Mouse (Mus musculus) kidney, embryonic 14.5 days (tissue): Measurements from ENCODE around the gene Snrnp200. TPM values are rescaled to one million over a fixed set of nuclear protein-coding genes. Genes with fewer than 3 reads are reported as not detected.
A peak's percentile ranks its signal among the peaks of the same experiment; 100 is the strongest.
"Not testable (repeated sequence)": the region's sequence is repeated elsewhere in the genome, so short reads cannot be mapped to it uniquely, and the experiment has no call there.

Experiments
- ATAC-seq: fragments of 200-750 bp; cut with Nextera tagmentation; 2 replicates; pipeline ENCODE4 v1.8.0; 2017; ENCODE audit warnings: moderate number of reproducible peaks, mild to moderate bottlenecking, moderate TSS enrichment, moderate library complexity; ENCODE audit not compliant: low FRiP score, low TSS enrichment
- H3K27ac ChIP-seq: fragments of 300-500 bp; sonication (generic); 2 replicates; pipeline ENCODE4 v1.5.1; 2014; ENCODE audit warnings: low read depth, mild to moderate bottlenecking, low read length, moderate library complexity, mixed read lengths
- H3K27me3 ChIP-seq: fragments of 300-500 bp; sonication (generic); 2 replicates; pipeline ENCODE4 v1.6.1; 2014; ENCODE audit warnings: mild to moderate bottlenecking, low read length; ENCODE audit not compliant: control insufficient read depth, insufficient read depth
- H3K36me3 ChIP-seq: fragments of 300-500 bp; sonication (generic); 2 replicates; pipeline ENCODE4 v1.6.1; 2014; ENCODE audit warnings: low read length, mixed read lengths; ENCODE audit not compliant: control insufficient read depth, insufficient read depth
- H3K4me1 ChIP-seq: fragments of 300-500 bp; sonication (generic); 2 replicates; pipeline ENCODE4 v1.6.1; 2014; ENCODE audit warnings: low read length, mixed read lengths; ENCODE audit not compliant: control insufficient read depth, insufficient read depth
- H3K4me2 ChIP-seq: fragments of 300-500 bp; sonication (generic); replicated peaks from 2 replicates; pipeline ENCODE4 v1.6.1; 2014; ENCODE audit warnings: low read depth, mild to moderate bottlenecking, low read length
- H3K4me3 ChIP-seq: fragments of 300-500 bp; sonication (generic); 2 replicates; pipeline ENCODE4 v1.5.1; 2014; ENCODE audit warnings: mild to moderate bottlenecking, low read length
- H3K9ac ChIP-seq: fragments of 300-500 bp; sonication (generic); 2 replicates; pipeline ENCODE4 v1.6.1; 2014; ENCODE audit warnings: low read depth, mild to moderate bottlenecking, low read length, moderate library complexity
- H3K9me3 ChIP-seq: fragments of 300-500 bp; sonication (generic); 2 replicates; pipeline ENCODE4 v1.6.1; 2016; ENCODE audit warnings: low read length; ENCODE audit not compliant: control insufficient read depth
- WGBS: fragments of 180-500 bp; shearing (Covaris S2); extraction: QIAGEN DNeasy Blood & Tissue Kit; methylation state at CpG from one replicate; pipeline ENCODE4 v1.1.7; 2014; 5-methylcytosine and 5-hydroxymethylcytosine counted together
- polyA plus RNA-seq: library from polyadenylated mRNA; unstranded; fragments of >200 nt; fragmentation: Nextera tagmentation; extraction: Ambion mirVana; gene quantifications from 2 replicates; pipeline ENCODE4 v1.2.1, GENCODE M21; 2014

Gene Snrnp200
- polyA plus RNA-seq, result 62.7 and 85.9 TPM in 2 replicates

GRCm38 (mm10) chr2:127207547-127208451 lies at the start of gene Snrnp200, which contains the start of gene 1810024B03Rik:
Snrnp200 (plus strand) TSS chr2:127208386.
1810024B03Rik (minus strand) TSS chr2:127208280.
- ATAC-seq, result peak; percentile 98
- no peaks in the 10 kb centered on the region for H3K27me3 ChIP-seq
- peaks cover 29% of the 10 kb centered on the region for H3K36me3 ChIP-seq
- peaks cover 4% of the 10 kb centered on the region; the same call in 1 of the 2 replicates for H3K4me1 ChIP-seq
- peak within 1 kb of the TSS; percentile 30; the same call in 1 of the 2 replicates for H3K27ac ChIP-seq
- H3K9ac ChIP-seq, result peak within 1 kb of the TSS; percentile 70
- 13% methylated on average over 36 of the region's 36 CpGs for WGBS
- H3K4me2 ChIP-seq, result peak within 1 kb of the TSS; percentile 54
- peak within 1 kb of the TSS; percentile 66 for H3K4me3 ChIP-seq
- no peaks in the 10 kb centered on the region for H3K9me3 ChIP-seq

GRCm38 (mm10) chr2:127165675-127166074 lies 42.5 kb upstream of the Snrnp200 start:
- no peaks in the 10 kb centered on the region for H3K9me3 ChIP-seq
- no peak for ATAC-seq
- H3K4me2 ChIP-seq, result no peak overlapping the region
- H3K4me3 ChIP-seq, result no peak overlapping the region
- H3K27me3 ChIP-seq, result no peaks in the 10 kb centered on the region
- no peaks in the 10 kb centered on the region for H3K36me3 ChIP-seq
- H3K27ac ChIP-seq, result no peak overlapping the region
- no peak overlapping the region for H3K9ac ChIP-seq
- WGBS, result 59% methylated on average over 4 of the region's 4 CpGs
- no peaks in the 10 kb centered on the region for H3K4me1 ChIP-seq

- H3K27me3 ChIP-seq, H3K9me3 ChIP-seq, ATAC-seq, H3K9ac ChIP-seq, H3K36me3 ChIP-seq, H3K4me3 ChIP-seq, H3K4me1 ChIP-seq, H3K4me2 ChIP-seq, H3K27ac ChIP-seq: not testable (repeated sequence)
- WGBS, result 13% methylated on average over 1 of the region's 1 CpGs
Measured at GRCm38 (mm10) chr2:127166261-127166660, 41.9 kb upstream of the Snrnp200 start.

DNA sequence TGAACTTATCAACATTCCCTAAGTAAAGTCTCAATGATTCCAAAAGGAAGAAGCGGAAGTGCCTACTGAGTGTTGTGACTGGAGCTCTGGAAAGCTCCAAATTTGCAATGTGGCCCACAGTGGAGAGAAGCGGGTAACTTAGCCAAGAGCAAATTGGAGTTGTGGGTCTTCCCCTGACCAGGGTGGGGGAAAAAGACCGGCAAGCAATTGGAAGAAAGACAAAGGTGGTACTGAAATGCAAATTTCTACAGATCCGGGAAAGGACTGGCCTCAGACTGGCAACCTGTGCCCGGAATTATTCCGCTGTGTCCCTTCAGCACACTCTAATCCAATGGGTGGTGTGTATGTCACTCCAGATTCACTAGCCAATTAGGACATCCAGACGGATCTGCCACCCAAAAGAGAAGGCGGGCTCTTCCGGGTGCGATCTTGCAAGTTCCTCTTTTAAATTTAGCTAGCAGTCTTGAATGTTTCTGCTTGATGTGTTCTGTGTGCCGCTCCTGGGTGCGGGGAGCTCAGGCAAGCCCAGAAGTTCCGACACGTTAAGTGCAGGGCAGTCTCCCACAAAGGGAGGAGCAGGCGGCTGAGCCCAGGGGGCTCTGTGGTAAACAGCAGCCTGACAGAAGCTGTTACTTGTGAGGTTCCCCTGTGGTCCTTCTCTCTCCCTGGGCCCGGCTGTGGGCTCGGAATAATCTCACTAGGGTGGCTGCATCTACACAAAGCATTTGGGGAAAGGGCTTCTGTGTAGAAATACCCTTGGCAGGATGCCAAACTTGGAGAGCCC lies 25.4 kb upstream of the Snrnp200 start:
- under 1% methylated on average over 17 of the region's 17 CpGs for WGBS
- no peaks in the 10 kb centered on the region for H3K27me3 ChIP-seq
- peak overlapping the region; percentile 70 for H3K9ac ChIP-seq
- peak overlapping the region; percentile 86 for H3K27ac ChIP-seq
- H3K4me1 ChIP-seq, result no peaks in the 10 kb centered on the region
- H3K36me3 ChIP-seq, result no peaks in the 10 kb centered on the region
- peak overlapping the region; percentile 75 for H3K4me2 ChIP-seq
- ATAC-seq, result peak; percentile 100
- no peaks in the 10 kb centered on the region for H3K9me3 ChIP-seq
- H3K4me3 ChIP-seq, result peak overlapping the region; percentile 55

DNA sequence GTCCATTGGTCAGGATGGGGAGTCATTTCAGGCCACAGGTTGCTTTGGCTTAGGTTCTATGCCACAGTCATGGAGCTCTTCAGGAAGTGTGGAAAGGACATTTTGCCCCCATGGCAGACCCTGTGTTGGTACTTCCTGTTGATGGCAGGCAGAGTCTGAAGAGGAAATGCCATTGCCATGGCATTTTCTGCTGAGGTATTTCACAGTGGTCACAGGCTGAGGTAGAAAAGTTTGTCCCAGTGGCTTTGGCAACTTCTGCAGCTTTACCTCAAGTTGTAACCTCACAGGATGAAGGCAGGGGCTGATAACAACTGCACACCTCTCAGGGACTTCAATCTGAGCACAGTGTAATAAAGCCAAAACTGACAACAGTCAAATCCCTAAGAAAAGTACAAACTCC lies 18.6 kb upstream of the Snrnp200 start:
- Histone ChIP-seq H3K27ac (no peak overlapping the region), H3K4me1 (no peaks in the 10 kb centered on the region), H3K4me2 (no peak overlapping the region), H3K36me3 (no peaks in the 10 kb centered on the region), H3K4me3 (no peak overlapping the region), H3K9ac (no peak overlapping the region), H3K9me3 (no peaks in the 10 kb centered on the region), H3K27me3 (no peaks in the 10 kb centered on the region)
- ATAC-seq, result no peak

- 37% methylated on average over 3 of the region's 3 CpGs for WGBS
- no peak for ATAC-seq
- Histone ChIP-seq H3K27ac (no peak overlapping the region), H3K9me3 (no peaks in the 10 kb centered on the region), H3K4me2 (no peak overlapping the region), H3K4me1 (peaks cover 4% of the 10 kb centered on the region; the same call in 1 of the 2 replicates), H3K27me3 (no peaks in the 10 kb centered on the region), H3K36me3 (0 out of 2 replicates have a peak, but pooled peaks cover 7% of the 10 kb centered on the region), H3K4me3 (no peak overlapping the region), H3K9ac (no peak overlapping the region)
Measured at GRCm38 (mm10) chr2:127204932-127205331, 3.3 kb upstream of the Snrnp200 start.

- WGBS, result 94% methylated on average over 4 of the region's 4 CpGs
- H3K27ac ChIP-seq, H3K27me3 ChIP-seq, H3K4me2 ChIP-seq, H3K4me1 ChIP-seq, H3K4me3 ChIP-seq, ATAC-seq, H3K9ac ChIP-seq, H3K9me3 ChIP-seq: not testable (repeated sequence)
- peaks cover 15% of the 10 kb centered on the region for H3K36me3 ChIP-seq
Measured at GRCm38 (mm10) chr2:127205936-127206335, 2.2 kb upstream of the Snrnp200 start.

GRCm38 (mm10) chr2:127206916-127207315 lies 1.3 kb upstream of the Snrnp200 start:
- H3K4me2 ChIP-seq, result no peak overlapping the region
- no peaks in the 10 kb centered on the region for H3K9me3 ChIP-seq
- H3K27me3 ChIP-seq, result no peaks in the 10 kb centered on the region
- peaks cover 25% of the 10 kb centered on the region for H3K36me3 ChIP-seq
- no peak for ATAC-seq
- peaks cover 4% of the 10 kb centered on the region; the same call in 1 of the 2 replicates for H3K4me1 ChIP-seq
- H3K27ac ChIP-seq, result no peak overlapping the region
- no peak overlapping the region for H3K9ac ChIP-seq
- WGBS, result 88% methylated on average over 2 of the region's 2 CpGs
- no peak overlapping the region for H3K4me3 ChIP-seq
